Mouse (Mus musculus) adrenal gland, adult 8-10 months (tissue): ENCODE measurements around the gene Actr3b. TPM values are rescaled to one million over a fixed set of nuclear protein-coding genes. Genes with fewer than 3 reads are reported as not detected.

Experiments used
- DNase-seq: peaks from one replicate; pipeline ENCODE4 v3.0.0; 2022
- total RNA-seq, 4 experiments: library from RNA; stranded (reverse); gene quantifications; 2 replicates each; pipeline ENCODE4 v1.2.4; 2022

Actr3b gene
- total RNA-seq, 4 experiments from 2014 or later: 11.1 to 13.8 (median 12.3) TPM

DNA sequence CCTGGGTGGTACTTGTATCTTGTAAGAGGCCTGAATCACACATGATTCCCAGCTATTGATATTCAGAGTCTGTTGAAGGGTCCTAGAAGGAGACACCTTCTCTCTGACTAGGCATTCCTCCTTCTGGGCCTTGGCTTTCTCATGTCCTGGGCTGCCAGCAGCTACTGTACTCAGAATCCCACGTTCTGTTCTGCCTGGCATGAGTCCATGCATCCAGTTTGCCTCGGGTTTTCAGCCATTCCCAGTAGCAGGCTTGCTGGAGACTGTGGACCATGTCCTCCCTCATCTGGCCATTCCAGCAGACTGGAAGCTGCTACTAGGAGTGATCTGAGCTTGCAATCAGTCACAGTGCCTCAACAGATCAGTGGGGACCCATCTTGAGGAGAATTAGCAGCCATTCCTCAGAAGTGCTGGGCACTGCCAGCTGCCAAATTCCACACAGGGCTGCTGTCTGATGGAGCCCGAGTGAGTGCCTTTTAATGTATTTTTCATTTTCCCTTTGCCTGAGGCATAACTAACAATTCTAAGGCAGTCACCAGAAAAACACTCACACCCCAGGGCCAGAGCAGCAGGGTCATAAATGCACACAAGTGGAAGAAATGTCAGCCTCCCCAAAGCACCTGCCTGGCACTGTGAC lies 130.1 kb downstream of the Actr3b start:
- no peak for DNase-seq

- peak; percentile 54 for DNase-seq
Measured at GRCm38 (mm10) chr5:25891321-25891720, 131.5 kb downstream of the Actr3b start.

Other genes with a start within 250 kb of the Actr3b start
- under 1 TPM in 2 of 4 experiments, not detected in 2; 0.13 to 0.14 TPM for gene Cct8l1, start 243.9 kb upstream of the Actr3b start, total RNA-seq
- 1 to 10 TPM; 4.6 to 7.7 (median 5.9) TPM for gene Xrcc2, start 54.2 kb upstream of the Actr3b start, total RNA-seq
- gene Gm21663, start 182.4 kb downstream of the Actr3b start, total RNA-seq: not detected
- gene Gm21671, start 194.4 kb downstream of the Actr3b start, total RNA-seq: under 1 TPM in 2 of 4 experiments, not detected in 2; 0.15 to 0.17 TPM
- not detected for gene Gm21680, start 212.7 kb downstream of the Actr3b start, total RNA-seq
- not detected for gene Gm21698, start 228.7 kb downstream of the Actr3b start, total RNA-seq
- not detected for gene Gm1979, start 244.8 kb downstream of the Actr3b start, total RNA-seq